Mouse (Mus musculus) T-cell, adult 66 days (primary cell): Measurements from ENCODE around the gene Ctcf. TPM values are rescaled to one million over a fixed set of nuclear protein-coding genes. Genes with fewer than 3 reads are reported as not detected.

ENCODE experiments used
- total RNA-seq, 2 experiments: library from RNA; stranded (reverse); gene quantifications; 3 replicates in 1 of 2; 4 replicates in 1 of 2; pipeline ENCODE4 v1.2.4; 2023

Gene Ctcf
- 100 to 1,000 TPM; 148 to 161 TPM for total RNA-seq

DNA sequence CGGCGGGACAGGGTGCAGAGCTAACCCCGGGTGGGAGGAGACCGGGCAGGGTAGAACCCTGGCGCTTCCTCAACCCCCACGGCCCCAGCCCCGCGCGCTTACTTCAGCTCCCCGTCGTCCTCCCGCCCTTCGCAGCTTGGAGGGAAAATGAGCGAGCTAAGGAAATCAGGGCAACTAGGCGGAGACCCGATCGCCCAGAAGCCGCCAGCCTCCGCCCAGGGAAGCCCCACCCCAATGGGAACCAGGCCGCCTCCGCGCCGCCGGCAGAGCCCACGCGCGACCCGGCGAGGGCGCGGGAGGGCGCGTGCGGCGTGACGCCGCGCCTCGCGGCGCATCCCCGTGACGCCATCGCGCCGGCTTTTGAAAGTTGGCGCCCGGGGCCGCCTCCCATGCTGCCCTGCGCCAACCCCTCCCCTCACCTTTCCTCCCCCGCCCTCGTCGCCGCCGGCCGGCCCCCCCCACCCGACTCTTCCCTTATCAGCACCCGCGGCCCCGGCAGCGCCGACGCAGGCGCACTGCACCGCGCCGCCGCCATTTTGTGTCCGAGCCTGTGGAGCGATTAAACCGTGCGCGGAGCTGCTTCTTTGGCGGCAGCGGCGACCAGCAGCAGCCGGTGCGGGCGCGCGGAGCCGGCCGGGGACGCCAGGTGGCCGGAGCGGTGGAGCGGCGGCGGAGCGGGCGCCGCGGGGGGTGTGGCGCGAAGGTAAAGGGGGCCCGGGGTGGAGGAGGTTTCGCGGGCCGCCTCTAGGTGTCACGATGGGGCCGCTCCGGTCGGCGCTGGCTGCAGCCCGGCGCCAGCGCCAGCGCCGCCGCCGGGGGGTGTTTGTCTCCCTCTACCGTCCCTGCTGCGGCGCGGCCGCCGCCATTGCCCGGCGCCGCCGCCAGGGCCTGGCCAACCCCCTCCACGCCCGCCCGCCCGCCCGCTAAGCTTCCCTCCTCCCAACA lies at the start of gene Ctcf:
TSS of gene Ctcf (plus strand) at position 551 of the 945 bp plus-strand sequence.

GRCm38 (mm10) chr8:105604804-105605381 lies 31.5 kb upstream of the Ctcf start, which contains the start of gene Ripor1:
Gene Ripor1 (plus strand): TSS chr8:105605255.

DNA sequence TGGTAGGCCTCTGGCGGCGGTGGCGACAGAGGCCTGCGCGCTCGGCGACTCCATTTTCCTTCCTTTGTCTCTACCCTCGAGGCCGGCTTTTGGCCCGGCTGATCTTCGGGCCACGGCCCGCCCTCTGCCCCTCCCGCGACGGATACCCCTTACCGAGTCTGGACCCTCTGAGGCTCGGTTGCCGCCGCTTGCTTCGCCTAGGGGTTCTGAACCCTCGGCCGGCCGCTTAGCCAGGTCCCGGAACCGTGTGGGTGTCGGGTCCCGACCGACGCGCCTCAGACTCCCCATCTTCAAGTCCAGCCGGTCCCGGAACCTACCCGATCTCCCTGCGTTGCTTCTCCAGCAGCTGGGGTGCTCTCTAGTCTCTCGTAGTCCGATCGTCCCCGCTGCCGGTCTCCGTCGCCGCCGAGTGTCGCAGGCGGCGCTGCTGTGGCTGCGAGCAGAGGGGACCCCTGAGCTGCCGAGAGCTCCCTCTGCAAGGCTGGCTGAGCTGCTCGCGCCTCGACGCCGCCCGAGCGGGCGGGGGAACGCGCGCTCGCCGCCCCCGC lies 669 bp downstream of the Ctcf start, which contains the start of gene Agrp:
TSS of gene Agrp (minus strand) at position 431 of the 548 bp plus-strand sequence.

DNA sequence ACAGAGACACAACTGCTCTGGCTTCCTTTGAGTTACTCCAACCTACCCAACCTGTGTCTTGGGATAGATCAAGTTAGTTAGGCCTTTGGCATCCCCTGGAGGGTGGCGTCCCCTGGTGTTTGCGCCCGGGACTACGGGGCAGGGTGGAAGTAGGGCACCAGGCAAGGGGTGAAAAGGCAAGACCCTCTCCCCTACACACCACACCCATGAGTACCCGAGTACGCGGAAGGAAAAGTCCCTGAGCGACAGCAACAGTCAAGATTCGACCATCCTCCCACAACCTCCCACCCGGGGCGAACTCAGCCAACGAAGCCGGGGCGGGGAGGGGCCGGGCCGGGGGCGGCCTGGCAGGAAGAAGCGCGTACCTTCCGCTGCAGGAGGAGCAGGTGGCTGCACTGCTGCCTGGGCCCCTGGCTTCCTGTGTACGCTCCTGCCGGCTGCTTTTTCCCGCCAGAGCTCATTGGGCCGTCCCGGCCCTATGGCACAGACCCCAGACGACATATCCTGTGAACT lies 49.5 kb downstream of the Ctcf start, which contains the start of gene Carmil2:
TSS of gene Carmil2 (plus strand) at position 479 of the 513 bp plus-strand sequence.

GRCm38 (mm10) chr8:105700966-105701824 lies 64.8 kb downstream of the Ctcf start, which contains the start of the genes Acd and Pard6a:
Gene Acd (minus strand): TSS chr8:105701102.
Gene Pard6a (plus strand): TSS chr8:105701148.

GRCm38 (mm10) chr8:105707498-105708403 lies 71.4 kb downstream of the Ctcf start, which contains the start of the genes 4933405L10Rik and Enkd1:
Gene 4933405L10Rik (plus strand): TSS chr8:105707655.
Gene Enkd1 (minus strand): TSS chr8:105708210.

Other genes with a start within 250 kb of the Ctcf start
- not detected for gene Kctd19, start 223.1 kb upstream of the Ctcf start, total RNA-seq
- gene Lrrc36, start 223.0 kb upstream of the Ctcf start, total RNA-seq = not detected
- gene Tppp3, start 165.0 kb upstream of the Ctcf start, total RNA-seq = 1 to 10 TPM in 1 of 2 experiments, not detected in 1; 2.2 TPM
- gene Zdhhc1, start 139.7 kb upstream of the Ctcf start, total RNA-seq = 1 to 10 TPM; 5.0 TPM
- gene Hsd11b2, start 117.8 kb upstream of the Ctcf start, total RNA-seq = not detected
- 10 to 100 TPM; 49.0 to 54.8 TPM for gene Atp6v0d1, start 70.5 kb upstream of the Ctcf start, total RNA-seq
- gene Ripor1, start 31.3 kb upstream of the Ctcf start, total RNA-seq = 10 to 100 TPM; 23.8 to 28.0 TPM
- under 1 TPM in 1 of 2 experiments, not detected in 1; 0.99 TPM for gene Agrp, start 825 bp downstream of the Ctcf start, total RNA-seq
- 100 to 1,000 TPM; 131 to 138 TPM for gene Carmil2, start 49.7 kb downstream of the Ctcf start, total RNA-seq
- 10 to 100 TPM; 45.6 to 47.8 TPM for gene Acd, start 64.5 kb downstream of the Ctcf start, total RNA-seq
- gene Pard6a, start 64.6 kb downstream of the Ctcf start, total RNA-seq = 10 to 100 TPM in 1 of 2 experiments, 1 to 10 TPM in 1; 4.9 to 11.4 TPM
- gene 4933405L10Rik, start 71.1 kb downstream of the Ctcf start, total RNA-seq = not detected
- gene Enkd1, start 71.6 kb downstream of the Ctcf start, total RNA-seq = 1 to 10 TPM; 4.2 to 4.6 TPM
- 10 to 100 TPM in 1 of 2 experiments, 1 to 10 TPM in 1; 7.2 to 10.5 TPM for gene Gfod2, start 122.1 kb downstream of the Ctcf start, total RNA-seq
- 10 to 100 TPM; 67.1 to 69.5 TPM for gene Ranbp10, start 190.8 kb downstream of the Ctcf start, total RNA-seq
- gene Tsnaxip1, start 191.2 kb downstream of the Ctcf start, total RNA-seq = not detected
- 10 to 100 TPM; 21.5 to 22.7 TPM for gene Cenpt, start 216.7 kb downstream of the Ctcf start, total RNA-seq
- 10 to 100 TPM; 23.6 to 24.1 TPM for gene Thap11, start 218.6 kb downstream of the Ctcf start, total RNA-seq
- 10 to 100 TPM; 20.8 to 35.3 TPM for gene Nutf2, start 224.0 kb downstream of the Ctcf start, total RNA-seq
- gene Edc4, start 244.3 kb downstream of the Ctcf start, total RNA-seq = 10 to 100 TPM; 85.5 to 94.7 TPM